Comparison of ENCODE assay signal across 8 mouse cellular contexts in the genomic region with DNA sequence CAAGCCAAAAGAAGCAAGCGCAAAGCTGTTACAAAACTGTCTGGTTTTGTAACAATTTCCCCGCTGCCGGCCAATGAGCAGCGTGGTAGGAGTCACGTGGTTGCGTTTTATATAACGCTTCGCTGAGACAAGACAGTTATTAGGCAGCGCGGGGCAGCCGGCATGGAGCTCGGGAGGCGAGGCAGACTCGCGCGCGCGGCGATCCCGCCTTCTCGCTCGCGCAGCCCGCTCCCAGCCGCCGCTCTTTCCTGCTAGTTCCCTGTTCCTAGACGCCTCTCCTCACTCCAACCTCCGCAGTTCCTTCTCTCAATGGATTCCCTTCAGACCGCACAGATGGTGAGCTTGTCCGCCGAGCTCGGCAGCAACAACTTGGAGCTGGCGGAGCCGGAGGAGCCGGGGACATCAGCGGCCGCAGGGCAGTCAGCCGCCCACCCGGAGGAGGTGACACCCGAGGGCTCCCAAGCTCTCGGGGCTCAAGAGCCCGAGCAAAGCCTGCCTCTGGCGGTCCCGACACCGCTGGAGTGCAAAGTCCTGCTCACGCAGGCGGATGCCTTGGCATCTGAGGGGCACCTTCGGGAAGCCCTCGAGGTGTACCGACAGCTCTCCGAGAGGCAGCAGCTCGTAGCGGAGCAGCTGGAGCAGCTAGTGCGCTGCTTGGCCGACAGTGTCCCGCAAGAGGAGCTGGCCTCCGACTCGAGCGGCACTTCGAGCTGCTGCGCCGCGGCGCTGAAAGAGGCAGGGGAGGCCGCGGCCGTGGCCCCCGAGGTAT. TPM values are rescaled to one million over a fixed set of nuclear protein-coding genes. Genes with fewer than 3 reads are reported as not detected.
A peak's percentile ranks its signal among the peaks of the same experiment; 100 is the strongest.
DNase-seq lines count a peak whose midpoint lies in the region; ATAC-seq and TF ChIP-seq lines count a peak whose summit lies in the region.

A gene (plus strand): TSS at position 83 of the 769 bp plus-strand sequence.

- TF ChIP-seq EP300 in liver, embryonic 14.5 days (IDR thresholded peaks at IDR 0.05; ENCODE audit: low read depth): no peak

- intact Hi-C loops in heart, postnatal 14 days (cut with DNase I): loop anchor here (5.0 kb wide), 1 partner anchor 101 kb away; no protein-coding TSS in a partner anchor

- no peaks in the 10 kb centered on the region for H3K4me1 ChIP-seq in forebrain, embryonic 14.5 days (ENCODE audit: control insufficient read depth, insufficient read depth, low read length)
- no peaks in the 10 kb centered on the region for H3K4me1 ChIP-seq in liver, embryonic 14.5 days (replicated peaks; ENCODE audit: control insufficient read depth in 2 of 2, insufficient read depth in 2 of 2, low read length in 1 of 2)
- H3K4me1 ChIP-seq in testis, adult 2 months (ENCODE audit: control insufficient read depth, insufficient read depth, low read length): peaks cover 11% of the 10 kb centered on the region

- WGBS in forebrain, embryonic 14.5 days: 35% methylated on average over 68 of the region's 68 CpGs
- 13% methylated on average over 63 of the region's 68 CpGs for WGBS in liver, embryonic 14.5 days (ENCODE audit: insufficient replicate concordance)

- TF ChIP-seq CTCF in liver, embryonic 14.5 days (IDR thresholded peaks at IDR 0.05; ENCODE audit: low read depth): no peak
- TF ChIP-seq CTCF in testis, adult 2 months (IDR thresholded peaks at IDR 0.05; ENCODE audit: control insufficient read depth, insufficient read depth, insufficient replicate concordance, low read depth, low read length): no peak

- H3K27ac ChIP-seq in forebrain, embryonic 14.5 days (ENCODE audit: low read depth, low read length): no peak within 1 kb of the TSS
- H3K27ac ChIP-seq in liver, embryonic 14.5 days: no peak within 1 kb of the TSS
- H3K27ac ChIP-seq in testis, adult 2 months (ENCODE audit: control insufficient read depth, insufficient read depth, low read depth, low read length): peak within 1 kb of the TSS; percentile 91

- peak within 1 kb of the TSS; percentile 54 for H3K9ac ChIP-seq in forebrain, embryonic 14.5 days (ENCODE audit: low read length)
- no peak within 1 kb of the TSS for H3K9ac ChIP-seq in liver, embryonic 14.5 days (replicated peaks)

- peak; percentile 86 for TF ChIP-seq POLR2A in testis, adult 2 months (IDR thresholded peaks at IDR 0.05; ENCODE audit: control insufficient read depth, low read depth, low read length)

- peak within 1 kb of the TSS; percentile 78 for H3K4me2 ChIP-seq in forebrain, embryonic 14.5 days (ENCODE audit: low read length)
- peak within 1 kb of the TSS; percentile 37 for H3K4me2 ChIP-seq in liver, embryonic 14.5 days (ENCODE audit: low read depth)

- peak; percentile 85 for ATAC-seq in forebrain, embryonic 14.5 days
- no peak for ATAC-seq in liver, embryonic 14.5 days (ENCODE audit: insufficient read depth)

- H3K4me3 ChIP-seq in forebrain, embryonic 14.5 days (ENCODE audit: low read depth, low read length): peak within 1 kb of the TSS; percentile 41
- H3K4me3 ChIP-seq in liver, embryonic 14.5 days (ENCODE audit: insufficient read depth in 1 of 2, low read depth in 2 of 2, low read length in 2 of 2): peak within 1 kb of the TSS; percentile 30 to 32
- peak within 1 kb of the TSS; percentile 86 for H3K4me3 ChIP-seq in testis, adult 2 months (ENCODE audit: control insufficient read depth, low read depth, low read length)

- no peaks in the 10 kb centered on the region for H3K36me3 ChIP-seq in forebrain, embryonic 14.5 days (ENCODE audit: control insufficient read depth, insufficient read depth, low read length)
- no peaks in the 10 kb centered on the region for H3K36me3 ChIP-seq in liver, embryonic 14.5 days (replicated peaks; ENCODE audit: control insufficient read depth, insufficient read depth, low read depth)
- no peaks in the 10 kb centered on the region for H3K36me3 ChIP-seq in testis, adult 2 months (ENCODE audit: control insufficient read depth, insufficient read depth, low read length)

- H3K27me3 ChIP-seq in forebrain, embryonic 14.5 days (replicated peaks; ENCODE audit: control insufficient read depth, insufficient read depth, low read length): no peaks in the 10 kb centered on the region
- peaks cover 26% of the 10 kb centered on the region for H3K27me3 ChIP-seq in liver, embryonic 14.5 days (ENCODE audit: control insufficient read depth, insufficient read depth, low read length)
- no peaks in the 10 kb centered on the region for H3K27me3 ChIP-seq in testis, adult 2 months (ENCODE audit: control insufficient read depth, insufficient read depth, low read length)

- peak; percentile 1 to 27 for DNase-seq in CD8-positive naive resting alpha-beta T cell, adult 2 months (ENCODE audit: low read depth in 2 of 2, low spot score in 2 of 2)
- DNase-seq in cerebellum, adult 11 months: peak; percentile 70
- DNase-seq in forebrain, embryonic 14.5 days (ENCODE audit: low spot score): peak; percentile 81
- peak; percentile 68 to 74 for DNase-seq in heart, postnatal 14 days
- DNase-seq in kidney, postnatal 4 days: peak; percentile 69 to 81
- peak in 1 of 3 experiments; percentile 12 for DNase-seq in liver, embryonic 14.5 days (ENCODE audit: low read depth in 3 of 3, low spot score in 3 of 3)
- peak; percentile 72 for DNase-seq in naive thymus-derived CD4-positive, alpha-beta T cell, adult 2 months (ENCODE audit: low read depth)

- H3K9me3 ChIP-seq in forebrain, embryonic 14.5 days (replicated peaks; ENCODE audit: control insufficient read depth, low read length): no peaks in the 10 kb centered on the region
- no peaks in the 10 kb centered on the region for H3K9me3 ChIP-seq in liver, embryonic 14.5 days (ENCODE audit: control insufficient read depth, low read length)

RNA-seq across cellular contexts. Expression of the gene that starts here (rescaled TPM):
- polyA plus RNA-seq in forebrain, embryonic 14.5 days (2014; fragmentation: Nextera tagmentation; extraction: Ambion mirVana): 0.98 and 1.3 TPM in 2 replicates
- total RNA-seq in heart, postnatal 14 days (2021): 1 to 10 TPM; 1.7 to 1.8 TPM
- polyA plus RNA-seq in liver, embryonic 14.5 days (2012; rRNA removed): 0.30 and 0.50 TPM in 2 replicates
- 0.42 and 0.61 TPM in 2 replicates for polyA plus RNA-seq in liver, embryonic 14.5 days (2014; fragmentation: Nextera tagmentation; extraction: Ambion mirVana)
- polyA plus RNA-seq in testis, adult 2 months (2012; rRNA removed): 7.7 and 10.4 TPM in 2 replicates

Comparison
In these comparisons a context has a peak if more than half of its experiments do, and no peak if none do; other contexts are left out.
1. H3K4me3 ChIP-seq: peak in every context shown above with its lines; median percentile 86 in testis, adult 2 months; 41 in forebrain, embryonic 14.5 days; 31 in liver, embryonic 14.5 days.